Mouse (Mus musculus) E14TG2a.4 (cell line): Measurements from ENCODE around the gene Micall2.
"Not testable (repeated sequence)": the region's sequence is repeated elsewhere in the genome, so short reads cannot be mapped to it uniquely, and the experiment has no call there.

Source experiments
- H3K27me3 ChIP-seq: 2 replicates; pipeline ENCODE4 v1.6.1; 2014; ENCODE audit warnings: low read length, control low read depth; ENCODE audit not compliant: insufficient read depth
- H3K36me3 ChIP-seq: 2 replicates; pipeline ENCODE4 v1.6.1; 2014; ENCODE audit warnings: low read length, control low read depth; ENCODE audit not compliant: insufficient read depth
- H3K4me1 ChIP-seq: replicated peaks from 2 replicates; pipeline ENCODE4 v1.6.1; 2014; ENCODE audit warnings: low read depth, low read length, control low read depth
- H3K4me3 ChIP-seq: replicated peaks from 2 replicates; pipeline ENCODE4 v1.5.1; 2014; ENCODE audit warnings: mild to moderate bottlenecking, low read length
- H3K9me3 ChIP-seq: 2 replicates; pipeline ENCODE4 v1.6.1; 2014; ENCODE audit warnings: low read length, control low read depth
- CTCF ChIP-seq: conservative IDR thresholded peaks from 2 replicates; pipeline ENCODE4 v1.5.1; 2014; ENCODE audit warnings: low read length
- NANOG ChIP-seq: IDR thresholded peaks from 2 replicates; pipeline ENCODE4 v1.6.1; 2014; ENCODE audit warnings: borderline replicate concordance, low read length, mixed read lengths
- POU5F1 ChIP-seq: IDR thresholded peaks from 2 replicates; pipeline ENCODE4 v1.6.1; 2014; ENCODE audit warnings: low read length, borderline replicate concordance

The Micall2 gene

GRCm38 (mm10) chr5:139723113-139723512, 13.0 kb downstream of the Micall2 start:
- Histone ChIP-seq H3K9me3 (0 out of 2 replicates have a peak, but pooled peaks cover 3% of the 10 kb centered on the region), H3K27me3 (no peaks in the 10 kb centered on the region), H3K4me3 (peak overlapping the region; percentile 29), H3K36me3 (no peaks in the 10 kb centered on the region), H3K4me1 (peaks cover 50% of the 10 kb centered on the region)
- TF ChIP-seq POU5F1: no peak

GRCm38 (mm10) chr5:139722709-139723108, 13.4 kb downstream of the Micall2 start:
- Histone ChIP-seq H3K9me3 (0 out of 2 replicates have a peak, but pooled peaks cover 3% of the 10 kb centered on the region), H3K4me1 (peaks cover 46% of the 10 kb centered on the region), H3K27me3 (no peaks in the 10 kb centered on the region), H3K36me3 (no peaks in the 10 kb centered on the region), H3K4me3 (peak overlapping the region; percentile 29)
- TF ChIP-seq POU5F1 (no peak), CTCF (no peak), NANOG (no peak)

- H3K27me3 ChIP-seq: peaks cover 7% of the 10 kb centered on the region; the same call in 1 of the 2 replicates
- H3K36me3 ChIP-seq: no peaks in the 10 kb centered on the region
- H3K4me1 ChIP-seq: peaks cover 15% of the 10 kb centered on the region
- 0 out of 2 replicates have a peak, but pooled peaks cover 3% of the 10 kb centered on the region for H3K9me3 ChIP-seq
- no peak overlapping the region for H3K4me3 ChIP-seq
- TF ChIP-seq CTCF (no peak), NANOG (no peak), POU5F1 (no peak)
Measured at GRCm38 (mm10) chr5:139718949-139719348, 17.2 kb downstream of the Micall2 start.

- Histone ChIP-seq H3K9me3 (0 out of 2 replicates have a peak, but pooled peaks cover 3% of the 10 kb centered on the region), H3K4me1 (peaks cover 13% of the 10 kb centered on the region), H3K4me3 (no peak overlapping the region), H3K27me3 (peaks cover 7% of the 10 kb centered on the region; the same call in 1 of the 2 replicates), H3K36me3 (no peaks in the 10 kb centered on the region)
- no peak for TF ChIP-seq CTCF
- TF ChIP-seq NANOG: no peak
- TF ChIP-seq POU5F1: no peak
Measured at GRCm38 (mm10) chr5:139718540-139718939, 17.6 kb downstream of the Micall2 start.

- TF ChIP-seq CTCF (peak; percentile 90), POU5F1 (no peak)
Measured at GRCm38 (mm10) chr5:139717723-139718122, 18.4 kb downstream of the Micall2 start.

GRCm38 (mm10) chr5:139706496-139706895, 29.6 kb downstream of the Micall2 start:
- Histone ChIP-seq H3K9me3 (no peaks in the 10 kb centered on the region), H3K27me3 (peaks cover 8% of the 10 kb centered on the region), H3K4me3 (no peak overlapping the region), H3K4me1 (peaks cover 14% of the 10 kb centered on the region), H3K36me3 (no peaks in the 10 kb centered on the region)
- TF ChIP-seq NANOG (no peak), POU5F1 (no peak), CTCF (no peak)

More at GRCm38 (mm10) chr5:139717723-139718122, 18.4 kb downstream of the Micall2 start:
- Histone ChIP-seq H3K36me3 (no peaks in the 10 kb centered on the region), H3K9me3 (0 out of 2 replicates have a peak, but pooled peaks cover 3% of the 10 kb centered on the region), H3K27me3 (peaks cover 7% of the 10 kb centered on the region; the same call in 1 of the 2 replicates), H3K4me3 (no peak overlapping the region), H3K4me1 (peaks cover 5% of the 10 kb centered on the region)

- H3K9me3 ChIP-seq: 0 out of 2 replicates have a peak, but pooled peaks cover 4% of the 10 kb centered on the region
- H3K27me3 ChIP-seq: peaks cover 25% of the 10 kb centered on the region
- no peak overlapping the region for H3K4me3 ChIP-seq
- H3K36me3 ChIP-seq: no peaks in the 10 kb centered on the region
- no peak for TF ChIP-seq POU5F1
- no peak for TF ChIP-seq NANOG
- peak; percentile 80 for TF ChIP-seq CTCF
- H3K4me1 ChIP-seq: peaks cover 19% of the 10 kb centered on the region
Measured at GRCm38 (mm10) chr5:139702905-139703304, 33.2 kb downstream of the Micall2 start.

- Histone ChIP-seq H3K9me3 (0 out of 2 replicates have a peak, but pooled peaks cover 8% of the 10 kb centered on the region), H3K4me1 (peaks cover 19% of the 10 kb centered on the region), H3K4me3 (peak overlapping the region; percentile 24; the same call in 1 of the 2 replicates), H3K27me3 (peaks cover 30% of the 10 kb centered on the region), H3K36me3 (no peaks in the 10 kb centered on the region)
- TF ChIP-seq NANOG (no peak), CTCF (no peak), POU5F1 (no peak)
Measured at GRCm38 (mm10) chr5:139702236-139702635, 33.9 kb downstream of the Micall2 start.

GRCm38 (mm10) chr5:139696954-139697353, 39.2 kb downstream of the Micall2 start:
- peaks cover 16% of the 10 kb centered on the region; the same call in 1 of the 2 replicates for H3K9me3 ChIP-seq
- TF ChIP-seq NANOG: no peak
- peak; percentile 11; the same call in 1 of the 2 replicates for TF ChIP-seq CTCF
- TF ChIP-seq POU5F1: no peak
- H3K4me3 ChIP-seq: no peak overlapping the region
- H3K4me1 ChIP-seq: peaks cover 13% of the 10 kb centered on the region; the same call in 1 of the 2 replicates
- no peaks in the 10 kb centered on the region for H3K36me3 ChIP-seq
- peaks cover 42% of the 10 kb centered on the region for H3K27me3 ChIP-seq

- peaks cover 16% of the 10 kb centered on the region; the same call in 1 of the 2 replicates for H3K9me3 ChIP-seq
- H3K4me1 ChIP-seq, H3K4me3 ChIP-seq, H3K36me3 ChIP-seq: not testable (repeated sequence)
- peaks cover 37% of the 10 kb centered on the region for H3K27me3 ChIP-seq
Measured at GRCm38 (mm10) chr5:139695876-139696275, 40.3 kb downstream of the Micall2 start.
